Mouse (Mus musculus) myocyte (in vitro differentiated cells): ENCODE data around the gene Mrpl52. TPM values are rescaled to one million over a fixed set of nuclear protein-coding genes. Genes with fewer than 3 reads are reported as not detected.

Experiments
- H3K27me3 ChIP-seq: one replicate; pipeline ENCODE4 v1.6.1; 2011; ENCODE audit not compliant: control insufficient read depth, insufficient read depth, insufficient read length
- H3K36me3 ChIP-seq: one replicate; pipeline ENCODE4 v1.6.1; 2011; ENCODE audit not compliant: control insufficient read depth, insufficient read depth
- H3K4me2 ChIP-seq: one replicate; pipeline ENCODE4 v1.6.1; 2011; ENCODE audit warnings: low read depth, control low read depth
- H3K4me3 ChIP-seq: one replicate; pipeline ENCODE4 v1.5.1; 2011; ENCODE audit warnings: mild to moderate bottlenecking, control low read depth, moderate library complexity
- H3K79me2 ChIP-seq: one replicate; pipeline ENCODE4 v1.6.1; 2011; ENCODE audit not compliant: control insufficient read depth, insufficient read depth
- H3ac ChIP-seq: one replicate; pipeline ENCODE4 v1.6.1; 2011; ENCODE audit not compliant: control insufficient read depth, insufficient read length
- CEBPB ChIP-seq: IDR thresholded peaks from 2 replicates; pipeline ENCODE4 v1.6.1; 2011; ENCODE audit warnings: mild to moderate bottlenecking, moderate library complexity; ENCODE audit not compliant: poor library complexity, insufficient read depth, severe bottlenecking
- E2F4 ChIP-seq: IDR thresholded peaks from one replicate; pipeline ENCODE4 v1.6.1; 2011; ENCODE audit warnings: mild to moderate bottlenecking, control low read depth, moderate library complexity; ENCODE audit not compliant: insufficient read depth
- MAX ChIP-seq: IDR thresholded peaks from one replicate; pipeline ENCODE4 v1.6.1; 2011; ENCODE audit warnings: low read depth, mild to moderate bottlenecking, control low read depth
- MYOD1 ChIP-seq, 3 experiments: IDR thresholded peaks; one replicate each; pipeline ENCODE4 v1.6.1; 2011; ENCODE audit warnings: control low read depth in 2 of 3, low read depth in 2 of 3, mild to moderate bottlenecking in 2 of 3, moderate library complexity in 1 of 3; ENCODE audit not compliant: insufficient read length in 2 of 3, control insufficient read depth in 1 of 3
- MYOG ChIP-seq, 3 experiments: IDR thresholded peaks; one replicate each; pipeline ENCODE4 v1.6.1; 2011; ENCODE audit warnings: control low read depth in 2 of 3, low read depth in 2 of 3, mild to moderate bottlenecking in 2 of 3; ENCODE audit not compliant: insufficient read length in 2 of 3, control insufficient read depth in 1 of 3, insufficient read depth in 1 of 3
- POLR2A ChIP-seq: IDR thresholded peaks from one replicate; pipeline ENCODE4 v1.6.1; 2011; ENCODE audit warnings: low read depth, mild to moderate bottlenecking, control low read depth, moderate library complexity; ENCODE audit not compliant: insufficient read length
- POLR2AphosphoS2 ChIP-seq: IDR thresholded peaks from one replicate; pipeline ENCODE4 v1.6.1; 2011; ENCODE audit warnings: low read depth, control low read depth; ENCODE audit not compliant: insufficient read length
- REST ChIP-seq: IDR thresholded peaks from one replicate; pipeline ENCODE4 v1.6.1; 2011; ENCODE audit warnings: mild to moderate bottlenecking, control low read depth, moderate library complexity; ENCODE audit not compliant: insufficient read depth, insufficient read length
- SRF ChIP-seq: IDR thresholded peaks from one replicate; pipeline ENCODE4 v1.6.1; 2011; ENCODE audit warnings: low read depth; ENCODE audit not compliant: control insufficient read depth, insufficient read length
- TCF12 ChIP-seq: IDR thresholded peaks from one replicate; pipeline ENCODE4 v1.6.1; 2011; ENCODE audit warnings: mild to moderate bottlenecking, control low read depth; ENCODE audit not compliant: poor library complexity, insufficient read depth, severe bottlenecking
- TCF3 ChIP-seq: IDR thresholded peaks from one replicate; pipeline ENCODE4 v1.6.1; 2011; ENCODE audit warnings: low read depth, control low read depth; ENCODE audit not compliant: insufficient read length
- USF1 ChIP-seq: IDR thresholded peaks from one replicate; pipeline ENCODE4 v1.6.1; 2011; ENCODE audit warnings: low read depth, mild to moderate bottlenecking, control low read depth, moderate library complexity
- polyA plus RNA-seq: library from polyadenylated mRNA; unstranded; fragments of >200 nt; fragmentation: generic; extraction: Trizol; gene quantifications from one replicate; pipeline ENCODE4 v1.2.1, GENCODE M21; 2012; ENCODE audit warnings: missing spikeins

Mrpl52 gene
- polyA plus RNA-seq, 1 experiment, result 483 TPM

DNA sequence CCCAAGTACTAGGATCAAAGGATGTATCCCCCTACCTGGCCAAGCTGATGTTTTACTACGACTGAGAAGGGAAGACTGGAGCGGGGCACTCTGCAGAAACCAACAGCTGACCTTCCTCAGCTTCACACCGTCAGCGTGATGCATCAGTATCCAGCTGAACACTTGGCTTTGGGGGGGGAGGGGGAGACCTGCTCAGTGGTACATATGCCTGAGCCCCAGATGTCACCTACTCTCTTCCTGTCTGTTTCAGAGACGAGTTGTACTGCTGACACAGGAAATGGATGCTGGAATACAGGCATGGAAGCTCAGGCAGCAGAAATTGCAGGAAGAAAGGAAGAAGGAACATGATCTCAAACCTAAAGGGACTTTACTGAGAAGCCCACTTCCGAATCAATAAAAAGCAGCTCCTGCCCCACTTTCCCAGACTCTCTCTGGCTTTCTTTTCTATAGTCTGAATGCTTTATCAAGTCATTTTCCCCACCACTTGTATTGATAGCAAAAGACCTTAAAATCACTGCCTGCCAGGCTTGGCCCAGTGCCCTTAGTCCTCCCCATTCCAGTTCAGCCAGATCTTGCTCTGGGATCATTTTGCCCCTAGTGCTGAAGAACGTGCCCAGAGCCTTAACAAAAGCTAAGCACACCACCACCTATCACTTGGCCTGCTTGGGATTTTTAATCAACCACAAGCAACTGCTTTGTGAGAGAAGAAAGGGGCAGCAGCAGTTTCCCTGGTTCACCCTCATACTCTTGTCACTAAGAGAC, 2.8 kb downstream of the Mrpl52 start:
- Histone ChIP-seq H3K4me2 (peak overlapping the region; percentile 85), H3K27me3 (no peaks in the 10 kb centered on the region), H3K4me3 (no peak overlapping the region)

DNA sequence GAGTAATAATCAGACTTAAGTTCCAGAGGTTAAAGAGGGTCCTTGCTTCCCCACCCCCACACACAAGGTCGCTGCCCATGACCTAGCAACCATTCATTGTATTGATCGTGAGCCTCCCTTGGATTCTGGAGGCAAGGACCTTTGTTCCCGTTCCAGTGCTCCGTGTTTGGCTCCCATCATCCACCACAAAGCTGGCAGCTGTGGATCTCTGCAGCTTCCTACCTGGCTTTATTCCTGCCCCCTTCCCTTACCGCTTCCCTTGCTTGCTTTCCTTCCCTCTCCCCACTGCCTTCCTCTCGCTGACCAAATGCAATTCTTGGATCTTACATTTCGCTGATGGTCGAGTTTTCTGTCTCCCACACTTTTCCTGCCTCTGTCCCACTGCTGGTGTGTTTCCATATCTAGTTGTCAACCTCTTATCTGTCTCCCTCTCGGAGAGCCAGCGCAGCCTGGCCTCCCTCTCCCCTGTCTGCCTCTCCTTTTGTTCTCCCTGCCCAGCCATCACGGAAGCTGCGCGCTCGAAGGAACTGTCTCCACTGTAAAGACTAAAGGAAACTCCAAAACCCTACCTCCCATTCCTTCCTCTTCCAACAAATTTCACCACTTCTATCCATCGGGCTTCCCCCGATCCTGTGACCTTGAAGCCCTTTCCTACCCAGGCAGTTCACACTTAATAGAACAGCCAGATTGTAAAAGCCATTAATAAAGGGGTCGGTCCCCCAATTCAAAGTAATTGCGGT, 3.9 kb downstream of the Mrpl52 start:
- Histone ChIP-seq H3K36me3 (no peaks in the 10 kb centered on the region), H3K4me2 (peak overlapping the region; percentile 85), H3K79me2 (peaks cover 58% of the 10 kb centered on the region), H3K4me3 (peak overlapping the region; percentile 90), H3ac (peak overlapping the region; percentile 79), H3K27me3 (no peaks in the 10 kb centered on the region)
- TF ChIP-seq CEBPB (no peak), MYOD1 (IDR thresholded peaks at IDR 0.05; ENCODE audit: control insufficient read depth in 1 of 3, insufficient read length in 2 of 3, low read depth in 2 of 3) (peak in 1 of 3 experiments; percentile 2), POLR2AphosphoS2 (peak; percentile 65), USF1 (no peak), MYOG (IDR thresholded peaks at IDR 0.05; ENCODE audit: control insufficient read depth in 1 of 3, insufficient read depth in 1 of 3, insufficient read length in 2 of 3, low read depth in 2 of 3) (no peak), TCF3 (no peak), MAX (no peak)

More for the DNA sequence above, 2.8 kb downstream of the Mrpl52 start:
- H3K79me2 ChIP-seq, result peaks cover 49% of the 10 kb centered on the region
- H3ac ChIP-seq, result no peak overlapping the region
- no peaks in the 10 kb centered on the region for H3K36me3 ChIP-seq
- no peak for TF ChIP-seq TCF12
- no peak for TF ChIP-seq SRF
- no peak for TF ChIP-seq E2F4
- TF ChIP-seq POLR2A, result no peak
- TF ChIP-seq MYOD1 (IDR thresholded peaks at IDR 0.05; ENCODE audit: control insufficient read depth in 1 of 3, insufficient read length in 2 of 3, low read depth in 2 of 3), result no peak
- no peak for TF ChIP-seq CEBPB
- no peak for TF ChIP-seq REST
- no peak for TF ChIP-seq USF1
- no peak for TF ChIP-seq TCF3
- TF ChIP-seq POLR2AphosphoS2, result no peak
- TF ChIP-seq MYOG (IDR thresholded peaks at IDR 0.05; ENCODE audit: control insufficient read depth in 1 of 3, insufficient read depth in 1 of 3, insufficient read length in 2 of 3, low read depth in 2 of 3), result no peak
- TF ChIP-seq MAX, result no peak

DNA sequence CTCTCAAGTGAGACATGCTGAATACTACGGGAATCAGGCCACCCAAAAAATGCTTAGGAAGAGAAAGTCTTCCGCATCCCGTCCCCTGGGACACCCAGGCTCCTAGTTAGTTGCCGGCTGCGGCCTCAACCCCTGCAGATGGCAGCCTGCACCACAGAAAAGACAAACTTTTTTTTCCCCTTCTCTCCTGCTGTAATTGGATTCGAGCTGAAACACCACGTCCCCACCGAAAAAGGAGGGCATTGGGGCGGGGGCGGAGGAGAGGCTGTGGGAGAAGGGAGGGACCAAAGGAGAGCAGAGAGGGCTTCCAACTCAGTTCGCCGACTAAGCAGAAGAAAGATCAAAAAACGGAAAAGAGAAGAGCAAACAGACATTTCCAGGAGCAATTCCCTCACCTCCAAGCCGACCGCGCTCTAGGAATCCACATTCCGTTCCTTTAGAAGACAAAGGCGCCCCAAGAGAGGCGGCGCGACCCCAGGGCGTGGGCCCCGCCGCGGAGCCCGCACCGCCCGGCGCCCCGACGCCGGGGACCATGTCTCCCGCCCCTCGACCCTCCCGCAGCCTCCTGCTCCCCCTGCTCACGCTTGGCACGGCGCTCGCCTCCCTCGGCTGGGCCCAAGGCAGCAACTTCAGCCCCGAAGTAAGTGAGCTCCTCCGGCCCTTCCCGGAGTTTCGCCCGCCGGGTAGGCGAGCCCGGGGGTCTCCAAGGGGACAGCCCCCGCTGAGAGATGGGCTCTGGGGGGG, 4.8 kb downstream of the Mrpl52 start, which contains the start of gene Mmp14:
Gene Mmp14, plus strand, starts transcription at position 279 of the 744 bp plus-strand sequence.
- Histone ChIP-seq H3K36me3 (no peaks in the 10 kb centered on the region), H3K4me2 (peak within 1 kb of the TSS; percentile 85), H3K79me2 (peaks cover 67% of the 10 kb centered on the region), H3K4me3 (peak within 1 kb of the TSS; percentile 90), H3K27me3 (no peaks in the 10 kb centered on the region), H3ac (peak within 1 kb of the TSS; percentile 79)
- TF ChIP-seq REST (no peak), E2F4 (no peak), CEBPB (no peak), USF1 (no peak), MYOD1 (IDR thresholded peaks at IDR 0.05; ENCODE audit: control insufficient read depth in 1 of 3, insufficient read length in 2 of 3, low read depth in 2 of 3) (no peak), TCF12 (no peak), SRF (no peak), POLR2AphosphoS2 (peak; percentile 46), POLR2A (peak; percentile 48), TCF3 (no peak), MYOG (IDR thresholded peaks at IDR 0.05; ENCODE audit: control insufficient read depth in 1 of 3, insufficient read depth in 1 of 3, insufficient read length in 2 of 3, low read depth in 2 of 3) (no peak), MAX (no peak)

DNA sequence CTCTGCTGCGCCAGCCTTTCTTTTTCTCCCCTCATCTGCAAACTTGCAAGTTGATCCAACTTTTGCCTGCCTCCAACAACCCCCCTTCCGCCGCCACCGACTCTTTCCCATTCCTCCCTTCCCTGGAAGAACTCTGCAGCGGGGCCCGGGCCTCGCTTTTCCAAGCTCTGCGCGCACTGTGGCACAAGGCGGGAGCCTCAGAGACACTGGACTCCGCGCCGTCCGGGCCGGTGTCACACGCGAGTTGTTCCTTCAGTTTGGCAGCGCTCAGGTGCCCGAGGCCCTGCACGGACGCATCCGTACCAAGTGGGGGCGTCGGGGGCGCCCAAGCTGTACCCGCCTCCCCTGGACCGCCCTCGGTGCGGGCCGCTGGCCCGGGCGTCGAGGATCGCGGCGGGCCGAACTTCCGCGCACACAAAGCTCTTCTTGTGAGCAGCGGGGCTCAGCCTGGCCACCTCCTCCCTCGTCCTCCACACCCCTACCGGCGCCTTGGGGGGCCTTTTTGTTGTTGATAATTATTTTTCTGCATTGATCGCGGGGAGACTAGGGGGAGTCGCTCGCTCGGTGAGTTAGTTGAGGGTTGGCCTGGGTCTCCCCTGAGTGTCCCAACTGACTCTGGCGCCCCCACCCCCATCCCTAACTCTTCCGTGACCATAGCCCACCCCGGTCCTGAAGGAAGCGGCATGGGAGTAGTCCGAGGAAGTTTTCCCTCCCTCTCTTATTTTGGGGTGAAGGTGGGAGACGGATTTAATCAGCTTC, 5.5 kb downstream of the Mrpl52 start:
- Histone ChIP-seq H3ac (peak overlapping the region; percentile 79), H3K4me3 (peak overlapping the region; percentile 90), H3K4me2 (peak overlapping the region; percentile 85), H3K27me3 (no peaks in the 10 kb centered on the region), H3K36me3 (no peaks in the 10 kb centered on the region), H3K79me2 (peaks cover 65% of the 10 kb centered on the region)
- peak; percentile 27 for TF ChIP-seq POLR2AphosphoS2
- TF ChIP-seq POLR2A, result peak; percentile 60
- no peak for TF ChIP-seq MAX
